Mouse (Mus musculus): ENCODE data around the gene Ppp1r36.

Gene Ppp1r36

DNA sequence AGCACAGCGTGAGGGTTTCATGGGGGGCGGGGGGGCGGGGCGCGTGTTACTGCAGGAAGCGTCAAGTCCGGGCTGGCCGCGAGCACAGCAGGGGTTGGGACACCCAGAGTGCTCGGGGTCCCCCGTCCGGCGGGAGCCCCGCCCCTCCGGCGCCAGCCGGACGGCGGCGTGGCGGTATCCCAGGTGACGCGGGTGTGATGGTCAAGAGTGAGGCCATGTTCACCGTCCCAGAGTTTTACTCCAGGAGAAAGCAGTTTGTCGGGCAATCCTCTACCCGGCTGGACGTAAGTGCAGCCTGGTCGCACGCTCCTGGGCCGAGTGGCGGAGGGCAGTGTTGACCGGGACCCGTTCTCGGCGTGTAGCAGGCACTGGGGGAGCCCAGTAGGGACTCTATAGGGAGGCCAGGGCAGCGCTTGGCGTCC lies at the start of gene Ppp1r36:
Gene Ppp1r36 (plus strand): TSS at position 106 of the 422 bp plus-strand sequence.
- no peak for DNase-seq (ENCODE audit: low spot score)

DNA sequence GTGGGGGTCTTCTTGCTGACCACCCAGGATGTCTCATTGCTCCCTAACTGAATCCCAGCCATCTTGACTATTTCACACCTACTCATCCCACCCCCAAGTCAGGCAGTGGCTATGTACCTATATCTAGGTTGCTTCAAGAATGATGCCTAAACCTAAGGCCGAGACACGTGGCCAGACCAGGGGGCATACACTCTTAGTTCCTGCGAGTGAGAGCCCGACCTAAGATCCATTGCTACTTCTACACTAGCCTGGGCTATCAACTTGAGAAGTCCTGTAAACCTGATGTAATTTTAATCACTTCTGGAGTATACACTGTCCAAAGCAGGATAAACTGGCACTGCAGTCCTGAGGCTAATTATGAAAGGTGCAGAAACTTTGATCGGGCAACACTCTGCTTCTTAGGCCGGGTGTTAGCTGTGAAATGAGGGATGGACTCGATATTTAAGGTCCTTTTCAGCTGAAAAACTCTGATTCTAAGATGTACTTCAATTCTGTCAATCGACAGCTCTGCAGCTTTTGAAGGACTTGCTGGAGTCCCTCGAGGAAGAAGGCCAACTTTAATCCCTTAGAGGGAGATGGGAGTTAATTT lies 49.0 kb upstream of the Ppp1r36 start:
- DNase-seq (ENCODE audit: low spot score): no peak

DNA sequence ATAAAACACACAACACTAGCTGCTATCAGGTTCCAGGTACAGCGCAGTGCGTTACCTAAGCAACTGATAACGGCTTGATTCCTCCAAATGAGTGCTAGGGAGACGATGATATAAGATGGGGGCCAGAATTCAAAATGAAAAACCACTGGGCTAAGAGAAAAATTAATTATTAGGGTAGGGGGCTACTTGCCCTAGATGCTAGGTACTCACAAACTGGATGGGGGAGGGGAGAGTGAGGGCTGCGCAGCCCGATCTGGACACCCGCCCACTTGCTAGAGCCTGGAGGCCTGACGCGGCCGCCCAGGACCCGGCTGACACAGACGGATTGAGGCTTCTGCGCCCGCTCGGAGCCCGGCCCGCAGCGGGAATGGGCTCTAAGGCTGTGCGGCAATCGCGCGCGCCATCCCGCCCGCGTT lies 48.5 kb upstream of the Ppp1r36 start:
- DNase-seq (ENCODE audit: low spot score): no peak

DNA sequence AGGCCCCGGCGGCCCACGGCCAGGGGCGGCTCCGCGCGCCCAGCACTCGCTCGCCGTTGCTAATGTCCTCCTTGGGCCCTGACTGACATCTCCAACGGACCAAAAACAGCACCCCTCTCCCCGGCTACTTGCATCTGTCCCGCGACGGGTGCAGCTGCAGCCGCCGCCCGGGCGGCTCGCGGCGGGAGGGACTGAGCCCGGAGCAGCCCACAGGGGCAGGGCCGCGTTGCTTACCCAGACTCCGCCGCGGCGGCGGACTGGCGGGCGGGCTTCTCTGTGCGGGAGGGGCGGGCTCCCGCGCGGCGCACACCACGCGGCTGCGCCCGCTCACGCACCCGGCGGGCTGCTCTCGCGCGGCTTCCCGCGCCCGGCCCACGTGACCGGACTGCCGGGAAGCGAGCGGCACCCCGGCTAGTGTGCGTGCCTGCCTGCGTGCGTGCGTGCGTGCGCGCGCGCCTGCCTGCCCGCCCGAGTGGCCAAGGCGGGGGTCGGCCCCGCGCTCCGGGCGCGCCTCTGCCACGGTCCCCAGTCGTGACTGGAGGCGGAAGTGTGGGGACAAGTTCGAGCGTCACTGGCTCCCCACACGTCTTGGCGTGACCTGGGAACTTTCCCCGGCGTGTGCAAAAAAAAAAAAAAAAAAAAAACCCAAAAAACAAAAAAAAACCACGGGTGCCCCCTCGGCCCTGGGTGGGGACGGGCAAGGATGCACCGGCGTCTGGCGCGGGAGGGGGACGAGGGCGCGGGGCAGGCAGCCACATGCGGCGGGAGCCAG lies 47.9 kb upstream of the Ppp1r36 start, which contains the start of gene Zbtb25:
Gene Zbtb25 (minus strand): TSS at position 397 of the 772 bp plus-strand sequence.
- peak; percentile 91 for DNase-seq (ENCODE audit: low spot score)

DNA sequence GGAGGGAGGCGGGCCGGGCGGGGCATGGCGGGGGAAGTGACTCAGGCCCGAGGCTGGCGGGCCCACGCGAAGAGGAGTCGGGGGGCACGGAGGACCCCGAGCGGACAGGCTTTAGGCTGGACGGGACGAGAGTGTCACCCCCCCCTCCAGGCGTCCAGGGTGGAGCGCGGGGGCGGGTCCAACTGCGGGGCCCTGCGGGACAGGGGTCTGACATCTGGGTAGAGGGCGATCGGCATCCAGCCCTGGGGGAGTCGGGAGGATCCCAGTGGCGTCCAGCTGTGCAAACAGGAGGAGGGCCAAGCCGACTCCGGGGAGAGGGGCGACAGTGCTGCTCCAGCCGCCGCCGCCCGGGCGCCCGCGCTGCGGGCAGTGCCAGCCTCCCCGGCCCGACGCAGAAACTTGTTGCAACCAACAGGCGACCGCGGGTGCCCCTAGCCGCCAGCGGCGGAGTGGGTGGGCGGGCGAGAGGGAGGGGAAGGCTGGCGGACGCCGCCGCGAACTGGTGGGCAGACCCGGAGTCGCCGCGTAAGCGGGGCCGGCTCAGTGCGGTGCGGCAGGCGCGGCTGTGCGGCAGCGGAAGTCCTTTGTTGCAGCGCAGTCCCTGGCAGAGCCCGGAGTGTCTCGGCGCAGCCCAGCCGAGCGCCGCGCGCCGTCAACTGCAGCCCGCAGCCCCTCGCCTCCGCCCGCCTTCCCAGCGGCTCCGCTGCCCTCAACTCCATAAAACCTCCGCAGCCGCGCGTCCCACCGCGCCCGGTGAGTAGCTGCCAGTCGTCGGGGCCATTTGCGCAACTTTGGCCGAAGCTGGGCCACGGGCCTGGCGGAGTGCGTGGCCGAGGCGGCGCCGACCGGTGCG lies 47.1 kb upstream of the Ppp1r36 start, which contains the start of gene Zbtb1:
Gene Zbtb1 (plus strand): TSS at position 289 of the 853 bp plus-strand sequence.
- DNase-seq (ENCODE audit: low spot score): peak; percentile 82

DNA sequence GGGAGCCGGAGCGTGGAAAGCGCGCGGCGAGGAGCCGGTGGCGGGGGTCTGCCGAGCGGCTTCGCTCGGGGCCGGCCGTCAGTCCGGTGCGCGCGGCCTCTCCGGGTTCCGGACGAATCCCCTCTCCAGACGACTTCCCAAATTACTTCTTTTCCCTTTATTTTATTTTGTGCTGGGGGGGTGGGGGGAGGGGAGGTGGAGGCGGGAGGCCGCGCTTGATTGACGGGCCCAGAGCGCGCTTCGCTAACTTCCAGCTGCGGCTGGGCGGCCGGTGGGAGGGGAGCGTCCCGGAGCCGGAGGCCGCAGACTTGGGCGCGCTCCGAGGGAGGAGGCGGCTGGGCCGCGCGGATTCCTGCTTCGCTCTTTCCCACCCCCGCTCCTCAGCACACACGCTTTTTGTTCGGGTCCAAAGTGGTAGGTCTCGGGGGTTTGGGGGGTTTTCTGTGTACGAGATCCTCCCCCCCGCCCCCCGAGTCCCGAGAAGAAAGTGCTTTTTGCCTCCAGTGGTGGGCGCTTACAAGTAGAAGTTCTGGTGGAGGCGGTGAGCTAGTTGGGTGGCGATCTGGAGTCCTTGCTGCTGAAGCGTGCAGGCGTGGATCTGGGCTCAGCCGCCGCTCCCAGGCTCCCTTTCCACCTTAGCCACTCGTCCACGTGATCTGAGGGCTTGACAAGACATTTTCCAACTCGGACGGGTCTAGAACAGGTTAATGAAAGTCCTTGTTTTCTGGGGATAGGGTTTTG lies 46.3 kb upstream of the Ppp1r36 start:
- DNase-seq (ENCODE audit: low spot score): peak; percentile 53

DNA sequence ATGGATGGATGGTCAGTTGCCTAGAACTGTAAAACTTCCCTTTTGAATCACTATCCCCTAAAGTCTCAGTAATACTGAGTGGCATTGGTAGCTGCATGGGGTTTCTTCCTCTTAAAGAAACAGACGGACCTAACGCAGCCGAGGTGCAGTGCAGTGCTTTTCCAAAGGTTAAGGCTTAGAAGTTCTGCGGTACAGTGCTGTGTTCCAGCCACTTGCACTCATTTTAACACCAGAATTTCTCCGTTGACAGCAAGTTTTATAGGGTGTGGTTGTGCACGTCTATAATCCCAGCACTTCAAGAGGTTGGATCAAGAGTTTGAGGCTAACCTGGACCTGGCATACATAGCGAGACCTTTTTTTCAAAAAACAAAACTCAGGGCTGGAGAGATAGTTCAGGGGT lies 45.3 kb upstream of the Ppp1r36 start:
- no peak for DNase-seq (ENCODE audit: low spot score)

DNA sequence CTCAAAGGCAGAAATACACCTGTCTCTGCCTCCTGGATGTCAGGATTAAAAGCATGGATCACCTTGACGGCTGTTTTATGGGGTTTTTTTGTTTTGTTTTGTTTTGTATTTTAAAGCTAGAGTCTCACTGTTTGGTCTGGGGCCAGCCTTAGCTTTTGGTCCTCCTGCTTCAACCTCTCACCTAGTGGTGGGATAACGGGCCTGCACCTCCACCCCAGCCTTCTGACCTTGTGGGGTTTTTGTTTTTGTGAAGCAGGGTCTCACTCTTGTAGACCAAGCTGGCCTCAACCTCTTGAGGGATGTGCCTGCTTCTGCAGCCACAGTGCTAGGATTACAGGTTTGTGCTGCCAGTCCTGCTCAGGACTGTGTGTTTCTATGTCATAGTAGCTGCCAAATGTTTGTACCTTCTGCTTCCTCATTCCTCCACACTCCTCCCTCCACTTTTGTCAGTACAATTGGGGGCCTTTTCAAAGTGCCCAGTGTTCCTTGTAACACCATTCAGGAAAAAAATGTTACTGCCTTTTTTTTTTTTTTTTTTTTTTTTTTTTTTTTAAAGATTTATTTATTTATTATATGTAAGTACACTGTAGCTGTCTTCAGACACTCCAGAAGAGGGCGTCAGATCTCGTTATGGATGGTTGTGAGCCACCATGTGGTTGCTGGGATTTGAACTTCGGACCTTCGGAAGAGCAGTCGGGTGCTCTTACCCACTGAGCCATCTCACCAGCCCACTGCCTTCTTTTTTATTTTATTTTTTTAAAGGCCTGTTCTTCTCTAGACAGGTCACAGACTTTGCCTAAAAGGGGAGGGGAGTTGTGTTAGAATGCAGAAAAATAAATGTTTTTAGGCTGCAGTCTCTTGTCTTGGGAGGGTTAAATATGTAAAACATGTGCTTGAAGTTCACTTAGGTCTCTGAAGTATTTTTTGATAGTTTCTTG lies 44.2 kb upstream of the Ppp1r36 start:
- DNase-seq (ENCODE audit: low spot score): no peak

DNA sequence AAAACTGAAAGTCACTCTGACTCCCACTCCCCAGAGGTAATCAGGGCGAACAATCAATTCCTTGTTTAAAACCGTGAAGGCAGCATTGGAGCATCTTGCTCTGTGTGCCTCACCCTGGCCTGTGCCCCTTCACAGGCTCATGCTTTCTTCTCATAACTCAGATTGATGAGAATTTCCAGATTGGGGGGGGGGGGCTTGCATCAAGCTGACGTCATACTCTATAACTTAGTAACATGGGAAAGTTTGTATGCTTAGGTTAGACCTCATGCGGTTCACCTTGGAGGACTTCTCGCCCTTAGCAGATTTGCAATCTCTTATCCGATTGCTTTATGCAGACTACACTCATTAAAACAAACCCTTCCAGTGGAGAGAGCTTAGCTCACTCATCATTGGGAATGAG lies 43.3 kb upstream of the Ppp1r36 start:
- DNase-seq (ENCODE audit: low spot score): no peak

DNA sequence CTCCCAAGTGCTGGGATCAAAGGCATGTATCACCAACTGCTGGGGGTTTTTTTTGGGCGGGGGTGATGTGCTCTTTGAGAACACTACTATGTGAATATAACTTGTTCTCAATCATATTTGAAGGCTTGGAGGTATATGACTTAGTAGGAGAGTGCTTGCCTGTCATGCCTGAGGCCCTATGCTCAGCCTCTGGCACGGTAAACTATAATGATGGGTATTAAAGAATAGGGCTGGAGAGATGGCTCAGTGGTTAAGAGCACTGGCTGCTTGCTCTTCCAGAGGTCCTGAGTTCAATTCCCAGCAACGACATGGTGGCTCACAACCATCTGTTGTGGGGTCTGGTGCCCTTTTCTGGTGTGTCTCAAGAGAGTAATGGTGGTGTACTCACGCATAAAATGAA lies 42.4 kb upstream of the Ppp1r36 start:
- no peak for DNase-seq (ENCODE audit: low spot score)

DNA sequence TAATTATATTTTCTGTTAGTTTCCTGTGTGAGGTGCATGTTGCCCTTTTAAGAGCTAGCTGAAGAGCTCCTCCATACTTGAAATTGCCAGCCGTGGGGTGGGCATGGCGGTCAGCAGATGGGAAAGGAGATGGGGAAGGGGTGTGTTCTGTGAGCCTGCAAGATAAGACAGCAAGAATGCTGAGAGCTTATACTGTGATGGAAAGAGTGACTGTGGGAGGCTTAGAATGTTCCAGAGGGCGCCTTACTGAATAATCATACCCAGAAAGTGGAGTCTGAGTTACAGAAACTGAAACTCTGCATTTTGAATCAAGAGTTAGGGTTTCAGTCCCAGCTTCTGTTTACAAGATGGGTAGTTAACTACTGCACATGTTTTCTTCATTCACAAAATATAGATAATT lies 41.8 kb upstream of the Ppp1r36 start:
- DNase-seq (ENCODE audit: low spot score): no peak

DNA sequence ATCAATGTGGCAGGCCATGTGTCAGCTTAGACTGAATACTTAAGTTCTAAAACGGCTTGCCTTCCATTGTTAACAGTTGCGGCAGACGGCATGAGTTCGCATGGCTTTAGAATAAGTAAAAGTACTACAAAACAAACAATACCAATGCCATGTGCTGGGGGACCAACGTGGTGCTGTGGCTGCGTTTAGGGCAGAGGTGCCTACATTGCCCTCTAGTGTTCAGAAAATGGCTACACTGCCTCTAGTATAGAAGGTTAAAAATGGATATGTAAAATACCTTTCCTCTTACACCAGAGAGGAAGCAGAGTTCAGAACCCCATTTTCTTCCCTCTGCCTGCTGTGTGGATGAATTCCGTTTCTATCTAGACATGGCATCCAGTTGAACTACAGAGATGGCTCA lies 40.7 kb upstream of the Ppp1r36 start:
- peak; percentile 35 for DNase-seq (ENCODE audit: low spot score)

DNA sequence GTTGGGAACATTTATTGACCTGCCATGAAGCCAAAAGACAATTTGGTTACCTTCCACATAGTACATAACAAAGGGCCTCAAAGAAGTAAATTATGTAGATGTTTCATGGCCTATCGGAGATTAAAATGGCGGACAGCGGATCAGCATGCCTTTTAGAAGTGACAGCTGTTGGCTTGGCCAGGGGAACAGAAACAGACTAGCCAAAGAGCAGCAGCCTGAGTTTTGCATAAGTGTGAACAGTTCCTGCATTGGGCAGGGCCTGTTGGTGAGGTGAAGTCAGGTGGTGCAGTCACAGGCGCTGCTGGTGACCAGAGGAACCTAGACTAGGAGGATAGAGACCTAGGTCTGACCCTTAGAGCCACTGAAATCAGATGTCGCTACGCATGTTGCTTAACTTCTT lies 40.3 kb upstream of the Ppp1r36 start:
- DNase-seq (ENCODE audit: low spot score): no peak

DNA sequence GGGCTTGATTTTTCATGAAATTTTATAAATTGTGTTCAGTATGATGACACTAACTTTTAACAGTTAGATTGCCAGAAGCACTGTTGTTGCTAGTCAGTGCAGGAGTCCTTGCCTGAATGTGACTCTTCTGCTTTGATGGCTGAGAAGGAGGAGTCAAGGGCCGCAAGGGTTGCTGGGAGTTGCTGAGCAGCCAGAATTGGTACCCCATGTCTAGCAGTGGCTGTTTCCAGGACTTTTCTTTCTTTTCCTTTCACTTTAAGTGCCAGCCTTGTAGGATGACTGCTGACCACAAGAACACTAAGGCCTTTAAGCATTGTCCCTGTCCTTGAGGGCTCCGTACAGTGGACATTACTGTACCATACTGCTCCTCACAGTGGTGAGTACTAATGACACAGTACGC lies 39.6 kb upstream of the Ppp1r36 start:
- DNase-seq (ENCODE audit: low spot score): no peak

DNA sequence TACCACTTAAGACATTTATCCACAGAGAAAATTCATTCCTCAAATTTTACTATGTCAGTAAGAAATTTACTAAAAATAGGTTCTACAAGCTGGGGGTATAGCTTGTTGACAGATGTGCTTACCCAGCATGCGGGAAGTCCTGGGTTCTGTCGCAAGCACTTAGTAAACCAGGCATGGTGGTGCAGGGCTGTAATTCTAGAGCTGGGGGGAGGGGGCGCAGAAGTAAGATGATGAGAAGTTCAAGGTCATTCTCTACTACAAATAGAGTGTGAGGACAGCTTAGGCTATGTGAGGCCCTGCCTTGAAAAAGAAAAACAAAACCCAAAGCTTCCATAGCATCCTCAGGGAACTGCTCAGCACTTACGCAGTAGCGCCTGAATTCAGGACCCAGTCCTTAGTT lies 38.8 kb upstream of the Ppp1r36 start:
- no peak for DNase-seq (ENCODE audit: low spot score)

DNA sequence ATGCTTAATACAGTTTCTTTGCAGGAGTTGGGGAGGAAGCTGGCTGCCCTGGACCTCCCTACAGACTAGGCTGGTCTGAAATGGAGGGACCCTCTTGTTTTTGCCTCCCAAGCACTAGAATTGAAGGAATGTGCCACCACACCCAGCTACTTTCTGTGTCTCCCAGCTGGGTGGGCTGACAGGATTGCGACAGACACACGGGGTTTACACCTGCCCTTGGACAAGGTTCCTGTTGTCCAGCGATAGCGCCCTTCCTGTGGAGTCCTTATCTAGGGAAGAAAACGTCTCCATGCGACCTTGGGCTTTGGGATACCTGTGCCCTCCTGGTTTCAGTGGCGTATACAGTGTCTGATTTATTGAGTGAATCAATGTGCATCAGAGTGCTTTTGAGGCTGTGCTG lies 37.2 kb upstream of the Ppp1r36 start:
- no peak for DNase-seq (ENCODE audit: low spot score)

DNA sequence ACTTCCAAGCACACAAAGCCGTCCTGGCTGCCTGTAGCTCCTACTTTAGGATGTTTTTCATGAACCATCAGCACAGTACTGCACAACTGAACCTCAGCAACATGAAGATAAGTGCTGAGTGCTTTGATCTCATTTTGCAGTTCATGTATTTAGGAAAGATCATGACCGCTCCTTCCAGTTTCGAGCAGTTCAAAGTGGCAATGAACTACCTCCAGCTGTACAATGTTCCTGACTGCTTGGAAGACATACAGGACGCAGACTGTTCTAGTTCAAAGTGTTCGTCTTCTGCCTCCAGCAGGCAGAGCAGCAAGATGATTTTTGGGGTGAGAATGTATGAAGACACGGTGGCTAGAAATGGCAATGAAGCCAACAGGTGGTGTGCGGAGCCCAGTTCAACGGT lies 32.0 kb upstream of the Ppp1r36 start:
- no peak for DNase-seq (ENCODE audit: low spot score)

DNA sequence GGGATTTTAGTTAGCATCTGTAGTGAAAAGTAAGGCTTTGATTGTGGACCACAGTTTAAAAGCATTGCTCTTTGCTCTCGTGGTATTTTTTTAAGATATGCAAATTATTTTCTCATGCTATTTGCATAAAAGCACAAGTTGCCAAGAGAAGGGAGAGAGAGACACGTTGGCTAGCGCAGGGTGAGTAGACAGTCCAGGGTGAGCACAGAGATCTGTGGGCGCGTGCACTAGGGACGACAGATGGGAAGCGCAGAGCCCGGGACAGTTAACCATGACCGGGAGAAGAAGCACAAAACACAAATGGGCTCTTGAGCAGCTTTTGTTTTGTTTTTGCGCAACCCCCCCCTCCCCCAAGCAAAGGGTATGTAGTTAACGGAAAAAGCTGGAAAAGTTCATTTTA lies 28.5 kb upstream of the Ppp1r36 start:
- no peak for DNase-seq (ENCODE audit: low spot score)

DNA sequence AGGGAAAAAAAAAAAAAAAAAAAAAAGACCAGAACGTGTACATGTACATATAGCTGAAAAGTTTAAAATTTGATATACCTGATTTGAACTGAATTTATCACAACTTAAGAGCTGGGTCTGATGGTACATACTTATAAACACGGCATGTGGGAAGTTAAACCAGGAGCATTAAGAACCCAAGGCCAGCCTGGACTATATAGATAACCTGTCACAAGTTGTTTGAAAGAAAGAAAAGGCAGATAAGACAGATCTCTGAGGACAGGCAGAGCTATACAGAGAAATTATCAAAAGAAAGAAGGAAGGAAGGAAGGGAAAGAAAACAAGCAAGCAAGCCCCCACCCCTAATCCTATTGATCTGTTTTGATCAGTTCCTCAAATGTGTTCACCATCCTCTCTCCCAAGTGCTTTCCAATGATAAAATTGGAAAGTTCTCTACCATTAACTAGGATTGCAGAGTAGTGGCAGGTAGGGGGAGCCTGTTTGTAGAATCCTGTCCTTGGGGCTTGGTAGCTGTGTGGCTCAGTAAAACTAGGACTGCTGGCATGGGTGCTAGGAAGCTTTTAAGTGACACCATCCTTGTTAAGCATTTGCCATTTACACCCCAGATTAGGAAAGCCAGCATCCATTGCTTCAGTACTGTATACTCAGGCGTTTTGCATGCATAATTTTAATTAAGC lies 25.6 kb upstream of the Ppp1r36 start:
- DNase-seq (ENCODE audit: low spot score): no peak

DNA sequence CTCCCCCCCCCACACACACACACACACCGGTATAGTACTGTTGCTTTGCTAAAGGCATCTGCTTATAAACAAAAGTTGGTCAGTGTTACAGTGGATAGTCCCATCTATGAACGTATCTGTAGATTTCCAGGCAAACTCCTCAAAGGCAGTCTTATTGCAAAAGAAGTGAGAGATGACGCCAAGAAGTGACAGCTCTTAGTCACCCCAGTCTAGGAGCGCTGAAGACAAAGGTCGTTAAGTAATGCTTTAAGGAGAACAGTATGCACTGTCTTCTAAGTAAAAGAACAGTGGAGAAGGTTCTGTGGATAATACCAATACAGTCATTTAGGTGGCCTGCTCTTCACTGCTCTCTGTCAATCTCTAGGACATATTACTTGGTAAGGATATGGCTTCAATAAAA lies 24.4 kb upstream of the Ppp1r36 start:
- DNase-seq (ENCODE audit: low spot score): no peak
